Mouse (Mus musculus) left cerebral cortex, adult 2 months (tissue): Measurements from ENCODE around the gene Spata31d1d. TPM values are rescaled to one million over a fixed set of nuclear protein-coding genes. Genes with fewer than 3 reads are reported as not detected.
"Not testable (repeated sequence)": the region's sequence is repeated elsewhere in the genome, so short reads cannot be mapped to it uniquely, and the experiment has no call there.

Experiments
- DNase-seq, 2 experiments: peaks; one replicate each; pipeline ENCODE4 v3.0.0; 2021 to 2022; ENCODE audit warnings: low spot score in 2 of 2, mixed read lengths in 1 of 2; ENCODE audit errors: extremely low spot score in 1 of 2
- H3K27ac ChIP-seq: fragments of 200-600 bp; 2 replicates; pipeline ENCODE4 v1.8.1; 2022
- H3K4me3 ChIP-seq: fragments of 200-600 bp; 2 replicates; pipeline ENCODE4 v1.8.1; 2022
- CTCF ChIP-seq: fragments of 200-600 bp; IDR thresholded peaks from 2 replicates; pipeline ENCODE4 v1.8.1; 2022; ENCODE audit warnings: antibody characterized with exemption, mild to moderate bottlenecking, moderate library complexity
- intact Hi-C: fragments of 180-260 bp; cut with DNase I; formaldehyde crosslinking; loops from one replicate; pipeline ENCODE4 v1.15.1; 2025
- total RNA-seq, 2 experiments: library from RNA; stranded (reverse); gene quantifications; 2 replicates each; pipeline ENCODE4 v1.2.3; 2021

Spata31d1d gene
- total RNA-seq, 2 experiments from 2014 or later: not detected

GRCm38 (mm10) chr13:59750310-59750709, 18.8 kb upstream of the Spata31d1d start:
- no peak overlapping the region for H3K27ac ChIP-seq
- TF ChIP-seq CTCF: no peak
- H3K4me3 ChIP-seq: no peak overlapping the region
- intact Hi-C loops: no loop called here
- no peak for DNase-seq

- Histone ChIP-seq H3K4me3 (no peak within 1 kb of the TSS), H3K27ac (peak within 1 kb of the TSS; percentile 24; the same call in 1 of the 2 replicates)
- TF ChIP-seq CTCF: no peak
- intact Hi-C loops: no loop called here
- DNase-seq: peak; percentile 65 to 66
Observed at GRCm38 (mm10) chr13:59746711-59747110, 15.2 kb upstream of the Spata31d1d start, which contains the start of gene 1700014D04Rik. TSS of gene 1700014D04Rik (minus strand) at chr13:59746752.

- no peak for DNase-seq
- intact Hi-C loops: no loop called here
- no peak for TF ChIP-seq CTCF
- Histone ChIP-seq H3K4me3 (no peak overlapping the region), H3K27ac (0 out of 2 replicates have a peak overlapping the region, but pooled peaks have one; percentile 2)
Observed at GRCm38 (mm10) chr13:59746164-59746563, 14.6 kb upstream of the Spata31d1d start.

DNA sequence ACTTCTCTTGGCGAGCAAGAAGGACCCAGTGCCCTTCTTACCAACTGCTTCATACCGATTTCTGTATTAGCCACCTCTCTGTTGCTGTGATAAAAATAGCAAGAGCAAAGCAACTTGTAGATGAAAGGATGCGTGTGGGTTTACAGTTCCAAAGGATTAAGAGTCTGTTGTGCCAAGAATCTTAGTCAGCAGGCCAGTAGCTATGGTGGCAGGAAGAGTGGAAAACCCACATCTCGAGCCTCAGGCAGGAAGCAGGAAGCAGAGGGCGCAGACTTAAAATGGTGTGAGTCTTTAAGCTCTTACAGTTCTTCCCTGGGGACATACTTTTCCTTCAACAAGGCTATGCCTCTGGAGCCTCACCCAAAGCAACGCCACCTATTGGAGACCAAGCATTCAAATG, 13.9 kb upstream of the Spata31d1d start:
- peak overlapping the region; percentile 24; the same call in 1 of the 2 replicates for H3K27ac ChIP-seq
- DNase-seq: no peak
- intact Hi-C loops: loop anchor here (1.0 kb wide), 1 partner anchor 46 kb away; no protein-coding TSS in a partner anchor
- H3K4me3 ChIP-seq: no peak overlapping the region
- TF ChIP-seq CTCF: no peak; the same call in 1 of the 2 replicates

GRCm38 (mm10) chr13:59741697-59742096, 10.1 kb upstream of the Spata31d1d start:
- no peak for DNase-seq
- H3K4me3 ChIP-seq: no peak overlapping the region
- intact Hi-C loops: no loop called here

DNA sequence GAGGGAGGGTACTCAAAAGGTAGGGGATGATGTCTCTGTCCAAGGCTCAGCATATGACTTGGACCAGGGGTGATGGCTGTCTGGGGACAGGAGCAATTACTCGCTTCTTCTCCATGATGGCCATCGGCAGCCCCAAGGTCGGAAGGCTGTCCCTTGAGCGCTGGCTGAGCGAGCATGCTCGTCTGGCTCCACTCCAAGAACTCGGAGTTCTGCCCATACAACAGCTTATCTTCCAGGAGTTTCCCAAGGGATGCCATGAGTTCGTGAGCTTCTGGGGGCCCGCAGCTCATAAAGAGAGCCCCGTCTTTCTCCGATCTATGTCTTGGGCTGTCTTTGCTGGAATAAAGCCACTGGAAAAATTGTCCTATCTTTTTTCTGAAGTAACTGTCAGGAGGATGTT, 9.5 kb upstream of the Spata31d1d start:
- no peak for DNase-seq
- no peak overlapping the region for H3K4me3 ChIP-seq
- TF ChIP-seq CTCF: no peak
- no peak overlapping the region for H3K27ac ChIP-seq
- intact Hi-C loops: no loop called here

More at GRCm38 (mm10) chr13:59741697-59742096, 10.1 kb upstream of the Spata31d1d start:
- H3K27ac ChIP-seq: no peak overlapping the region
- peak; percentile 34 for TF ChIP-seq CTCF

GRCm38 (mm10) chr13:59739397-59739796, 7.8 kb upstream of the Spata31d1d start:
- DNase-seq: no peak
- intact Hi-C loops: no loop called here
- H3K4me3 ChIP-seq: no peak overlapping the region
- no peak for TF ChIP-seq CTCF
- H3K27ac ChIP-seq: no peak overlapping the region

DNA sequence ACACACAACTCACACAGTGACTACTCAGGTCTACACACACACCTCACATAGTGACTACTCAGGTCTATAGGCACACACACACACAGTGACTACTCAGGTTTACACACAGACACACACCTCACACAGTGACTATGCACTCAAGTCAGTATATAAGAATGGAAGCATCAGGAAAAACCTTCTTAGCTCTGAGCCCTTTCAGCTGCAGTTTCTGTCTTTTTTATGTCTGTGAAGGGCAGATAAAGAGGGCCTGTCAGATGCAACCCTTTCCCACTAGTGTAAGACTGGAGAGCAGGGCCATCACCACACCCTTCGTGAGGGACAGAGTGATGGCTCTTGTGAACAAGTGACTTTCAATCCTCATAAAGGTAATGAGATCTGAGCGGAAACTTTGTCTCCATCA, 6.9 kb upstream of the Spata31d1d start:
- no peak overlapping the region for H3K4me3 ChIP-seq
- TF ChIP-seq CTCF: no peak
- DNase-seq: no peak
- H3K27ac ChIP-seq: no peak overlapping the region
- intact Hi-C loops: no loop called here

- DNase-seq: no peak
- no peak overlapping the region for H3K4me3 ChIP-seq
- no peak; the same call in 1 of the 2 replicates for TF ChIP-seq CTCF
- no peak overlapping the region for H3K27ac ChIP-seq
- intact Hi-C loops: no loop called here
Observed at GRCm38 (mm10) chr13:59735190-59735589, 3.6 kb upstream of the Spata31d1d start.

- H3K4me3 ChIP-seq, H3K27ac ChIP-seq, intact Hi-C loops, DNase-seq: not testable (repeated sequence)
Observed at GRCm38 (mm10) chr13:59734347-59734746, 2.8 kb upstream of the Spata31d1d start.

- TF ChIP-seq CTCF: no peak
- no peak overlapping the region for H3K27ac ChIP-seq
- intact Hi-C loops: no loop called here
- H3K4me3 ChIP-seq: no peak overlapping the region
- DNase-seq: no peak
Observed at GRCm38 (mm10) chr13:59733936-59734335, 2.4 kb upstream of the Spata31d1d start.

- intact Hi-C loops: loop anchor here (2.0 to 5.0 kb wide), 2 partner anchors 51 to 90 kb away; partner anchors contain the start of gene Golm1
- TF ChIP-seq CTCF: peak; percentile 98
- DNase-seq: peak; percentile 80
- H3K4me3 ChIP-seq: no peak overlapping the region
- H3K27ac ChIP-seq: no peak overlapping the region
Observed at GRCm38 (mm10) chr13:59728378-59729093, 3.0 kb downstream of the Spata31d1d start.
